Mouse (Mus musculus): ENCODE measurements at regions not wholly inside any gene's neighbourhood (a gene's known extent, or its start where the extent isn't known, plus 50 kb on each side); places are given as distances from the start of the nearest gene placed in this dataset.

GRCm38 (mm10) chr10:91367488-91367887 lies 186.4 kb upstream of the Tmpo start:
- in situ Hi-C loops (cut with MboI; ENCODE audit: low pct_unique_long_range_greater_than_20kb in 1 of 2, low sequenced_read_pairs in 2 of 2, unreplicated experiment in 1 of 2), result loop anchor here in 1 of 2 experiments (25.0 kb wide), 1 partner anchor 170 kb away; no protein-coding TSS in a partner anchor

GRCm38 (mm10) chr10:91362587-91362986 lies 181.5 kb upstream of the Tmpo start:
- in situ Hi-C loops (cut with MboI; ENCODE audit: low pct_unique_long_range_greater_than_20kb in 1 of 2, low sequenced_read_pairs in 2 of 2, unreplicated experiment in 1 of 2), result loop anchor here in 1 of 2 experiments (25.0 kb wide), 1 partner anchor 175 kb away; no protein-coding TSS in a partner anchor

- in situ Hi-C loops (cut with MboI; ENCODE audit: low pct_unique_long_range_greater_than_20kb in 1 of 2, low sequenced_read_pairs in 2 of 2, unreplicated experiment in 1 of 2), result loop anchor here in 1 of 2 experiments (25.0 kb wide), 1 partner anchor 176 kb away; no protein-coding TSS in a partner anchor
These were observed 180.5 kb upstream of the Tmpo start for GRCm38 (mm10) chr10:91361621-91362020.

GRCm38 (mm10) chr10:91345465-91345864 lies 164.3 kb upstream of the Tmpo start:
- in situ Hi-C loops (cut with MboI; ENCODE audit: low pct_unique_long_range_greater_than_20kb in 1 of 2, low sequenced_read_pairs in 2 of 2, unreplicated experiment in 1 of 2), result no loop called here

DNA sequence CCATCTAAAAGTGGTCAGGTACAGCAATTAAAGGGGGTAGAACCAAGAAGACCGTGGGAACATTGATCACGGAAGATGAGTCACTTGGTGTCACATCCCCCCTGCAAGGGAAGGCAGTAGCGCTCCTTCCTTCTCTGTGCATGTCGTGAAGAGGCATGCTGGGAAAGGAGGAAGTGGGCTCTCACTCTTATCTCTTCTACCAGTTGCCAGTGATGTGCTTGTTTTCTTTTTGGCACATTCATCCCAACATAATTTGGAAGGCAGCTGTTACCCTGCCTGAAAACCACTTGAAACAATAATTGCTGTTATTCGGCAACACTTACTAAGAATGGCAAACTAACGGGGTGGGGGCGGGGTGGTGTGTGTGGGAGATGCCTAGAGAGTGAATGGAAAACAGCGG lies 161.0 kb upstream of the Tmpo start:
- in situ Hi-C loops (cut with MboI; ENCODE audit: low pct_unique_long_range_greater_than_20kb in 1 of 2, low sequenced_read_pairs in 2 of 2, unreplicated experiment in 1 of 2), result no loop called here

DNA sequence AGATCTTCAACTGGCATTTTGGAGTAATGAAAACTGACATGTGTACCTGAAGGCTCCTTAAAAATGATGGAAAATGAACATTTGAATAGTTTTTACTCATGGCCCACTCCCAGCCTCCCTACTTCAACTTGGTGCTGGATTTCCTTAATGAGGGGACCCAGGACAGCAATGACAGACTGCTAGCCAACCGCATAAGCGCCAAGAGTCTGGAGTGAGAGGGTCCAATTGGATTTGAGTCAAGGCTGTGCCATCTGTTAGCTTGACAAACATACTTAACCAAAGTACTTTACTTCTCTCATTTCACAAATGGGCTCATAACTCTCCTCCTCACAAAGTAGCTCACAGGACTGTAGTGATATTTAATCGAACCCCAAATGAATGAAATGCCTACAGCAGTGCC lies 158.2 kb upstream of the Tmpo start:
- in situ Hi-C loops (cut with MboI; ENCODE audit: low pct_unique_long_range_greater_than_20kb in 1 of 2, low sequenced_read_pairs in 2 of 2, unreplicated experiment in 1 of 2), result no loop called here

- in situ Hi-C loops (cut with MboI; ENCODE audit: low pct_unique_long_range_greater_than_20kb in 1 of 2, low sequenced_read_pairs in 2 of 2, unreplicated experiment in 1 of 2), result no loop called here
These were observed 145.7 kb upstream of the Tmpo start for GRCm38 (mm10) chr10:91326661-91327312.

DNA sequence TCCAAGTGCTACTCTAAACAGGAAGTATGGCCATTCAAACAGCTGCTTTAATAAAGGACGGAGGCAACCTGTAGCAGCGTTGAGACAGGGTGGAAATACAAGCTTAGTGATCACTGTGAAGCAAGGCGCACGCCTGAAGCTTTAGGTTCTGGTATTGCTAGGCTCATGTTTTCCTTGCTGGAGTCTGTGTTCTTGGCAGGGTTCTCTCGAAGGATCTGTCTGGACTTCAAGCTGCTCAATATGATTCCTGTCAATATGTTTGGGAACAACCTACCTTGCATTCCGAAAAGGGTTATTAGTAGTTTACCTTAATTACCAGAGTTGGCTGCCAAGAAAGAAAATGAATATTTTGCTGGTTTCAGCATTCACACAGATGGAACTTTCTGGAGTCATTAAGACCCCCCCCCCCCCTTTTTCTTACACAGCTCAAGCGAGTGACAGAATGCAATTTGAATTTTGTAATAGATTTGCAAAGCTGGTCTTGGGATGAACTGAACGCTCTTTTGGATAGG lies 145.1 kb upstream of the Tmpo start:
- in situ Hi-C loops (cut with MboI; ENCODE audit: low pct_unique_long_range_greater_than_20kb in 1 of 2, low sequenced_read_pairs in 2 of 2, unreplicated experiment in 1 of 2), result no loop called here

GRCm38 (mm10) chr10:91321226-91321625 lies 140.1 kb upstream of the Tmpo start:
- in situ Hi-C loops (cut with MboI; ENCODE audit: low pct_unique_long_range_greater_than_20kb in 1 of 2, low sequenced_read_pairs in 2 of 2, unreplicated experiment in 1 of 2), result no loop called here

DNA sequence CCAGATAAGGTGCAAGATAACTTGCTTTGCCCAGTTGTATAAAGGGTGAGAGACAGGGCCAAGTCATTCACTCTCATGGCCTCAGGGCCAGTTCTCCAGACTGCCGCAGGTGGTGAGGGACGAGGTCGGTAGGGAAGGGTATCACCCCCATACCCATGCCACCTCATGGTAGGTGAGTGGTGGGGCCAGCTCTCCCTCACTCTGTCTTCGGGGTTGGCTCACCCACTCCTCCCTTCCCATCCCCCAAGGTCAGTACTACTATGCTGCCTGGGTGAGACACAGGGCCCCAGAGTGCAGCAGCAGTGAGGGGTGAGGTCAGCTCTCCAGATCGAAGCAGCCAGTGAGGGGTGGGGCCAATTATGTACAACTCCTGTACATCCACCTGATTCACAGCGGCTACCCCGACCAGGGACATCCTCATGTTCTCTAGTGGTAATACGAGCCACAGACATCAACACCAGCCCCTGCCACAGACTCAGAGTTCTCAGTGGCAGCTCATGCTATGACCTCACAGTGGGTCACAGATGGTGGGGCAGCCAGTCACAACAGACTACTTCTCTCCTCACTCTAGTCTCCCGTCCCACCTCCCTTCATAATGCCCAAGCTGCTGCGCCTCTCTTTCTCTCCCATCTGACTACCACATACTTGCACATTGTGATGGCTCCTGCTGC lies 138.5 kb upstream of the Tmpo start:
- in situ Hi-C loops (cut with MboI; ENCODE audit: low pct_unique_long_range_greater_than_20kb in 1 of 2, low sequenced_read_pairs in 2 of 2, unreplicated experiment in 1 of 2), result no loop called here

- in situ Hi-C loops (cut with MboI; ENCODE audit: low pct_unique_long_range_greater_than_20kb in 1 of 2, low sequenced_read_pairs in 2 of 2, unreplicated experiment in 1 of 2), result no loop called here
These were observed 133.3 kb upstream of the Tmpo start for GRCm38 (mm10) chr10:91314441-91314840.

GRCm38 (mm10) chr10:91313316-91313715 lies 132.2 kb upstream of the Tmpo start:
- in situ Hi-C loops (cut with MboI; ENCODE audit: low pct_unique_long_range_greater_than_20kb in 1 of 2, low sequenced_read_pairs in 2 of 2, unreplicated experiment in 1 of 2), result no loop called here

DNA sequence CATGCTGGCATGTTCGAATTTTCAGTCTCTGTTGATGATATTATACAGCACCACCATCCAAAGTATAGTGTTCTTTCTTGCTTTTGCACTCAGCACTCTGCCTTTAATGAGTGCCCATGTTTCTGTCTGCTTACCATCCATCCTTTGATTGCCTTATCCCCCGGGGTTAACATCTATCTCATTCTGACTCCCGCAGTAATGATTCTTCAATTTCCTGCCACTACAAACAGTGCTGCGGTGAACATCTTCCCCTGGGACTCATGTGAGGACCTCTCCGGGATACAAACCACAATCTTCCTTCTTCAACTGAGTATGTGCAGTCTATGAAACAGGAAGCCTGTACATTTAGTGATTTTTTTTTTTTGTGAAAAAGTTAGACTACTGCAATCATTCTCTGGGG lies 131.8 kb upstream of the Tmpo start:
- in situ Hi-C loops (cut with MboI; ENCODE audit: low pct_unique_long_range_greater_than_20kb in 1 of 2, low sequenced_read_pairs in 2 of 2, unreplicated experiment in 1 of 2), result no loop called here

- in situ Hi-C loops (cut with MboI; ENCODE audit: low pct_unique_long_range_greater_than_20kb in 1 of 2, low sequenced_read_pairs in 2 of 2, unreplicated experiment in 1 of 2), result no loop called here
These were observed 119.0 kb upstream of the Tmpo start for GRCm38 (mm10) chr10:91300067-91300466.

- in situ Hi-C loops (cut with MboI; ENCODE audit: low pct_unique_long_range_greater_than_20kb in 1 of 2, low sequenced_read_pairs in 2 of 2, unreplicated experiment in 1 of 2), result loop anchor here (10.0 kb wide), 1 partner anchor 227 kb away; no protein-coding TSS in a partner anchor
These were observed 116.8 kb upstream of the Tmpo start for GRCm38 (mm10) chr10:91297792-91298460.

DNA sequence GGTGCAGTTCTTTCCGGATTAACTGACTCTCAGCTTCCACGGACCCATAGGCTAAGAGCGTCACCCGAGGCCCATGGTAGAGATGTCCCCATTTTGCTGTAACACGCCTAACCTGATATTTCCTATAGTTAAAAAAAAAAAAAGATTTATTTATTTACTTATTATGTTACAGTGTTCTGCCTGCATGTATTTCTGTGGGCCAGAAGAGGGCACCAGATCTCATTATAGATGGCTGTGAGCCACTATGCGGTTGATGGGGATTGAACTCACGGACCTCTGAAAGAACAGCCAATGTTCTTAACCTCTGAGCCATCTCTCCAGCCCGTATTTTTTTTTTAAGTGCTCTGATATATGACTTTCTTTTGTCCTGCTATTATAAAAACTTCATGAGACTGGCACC lies 114.2 kb upstream of the Tmpo start:
- in situ Hi-C loops (cut with MboI; ENCODE audit: low pct_unique_long_range_greater_than_20kb in 1 of 2, low sequenced_read_pairs in 2 of 2, unreplicated experiment in 1 of 2), result loop anchor here (10.0 kb wide), 1 partner anchor 229 kb away; no protein-coding TSS in a partner anchor

GRCm38 (mm10) chr10:91293226-91293625 lies 112.1 kb upstream of the Tmpo start:
- in situ Hi-C loops (cut with MboI; ENCODE audit: low pct_unique_long_range_greater_than_20kb in 1 of 2, low sequenced_read_pairs in 2 of 2, unreplicated experiment in 1 of 2), result loop anchor here (10.0 kb wide), 1 partner anchor 232 kb away; no protein-coding TSS in a partner anchor

- in situ Hi-C loops (cut with MboI; ENCODE audit: low pct_unique_long_range_greater_than_20kb in 1 of 2, low sequenced_read_pairs in 2 of 2, unreplicated experiment in 1 of 2), result no loop called here
These were observed 103.1 kb upstream of the Tmpo start for GRCm38 (mm10) chr10:91284259-91284658.

All from mouse embryonic stem cell (cell line).